Mouse (Mus musculus) hindbrain, embryonic 15.5 days (tissue): ENCODE data around the gene Ptgis. TPM values are rescaled to one million over a fixed set of nuclear protein-coding genes. Genes with fewer than 3 reads are reported as not detected.

Experiments used
- ATAC-seq: fragments of 200-750 bp; cut with Nextera tagmentation; 2 replicates; pipeline ENCODE4 v1.8.0; 2017; ENCODE audit warnings: low read depth, moderate number of reproducible peaks, moderate TSS enrichment; ENCODE audit not compliant: low FRiP score
- H3K27ac ChIP-seq: fragments of 300-500 bp; sonication (generic); replicated peaks from 2 replicates; pipeline ENCODE4 v1.5.1; 2015; ENCODE audit warnings: mild to moderate bottlenecking, inconsistent platforms
- H3K27me3 ChIP-seq: fragments of 300-500 bp; sonication (generic); 2 replicates; pipeline ENCODE4 v1.6.1; 2015; ENCODE audit warnings: control low read depth, inconsistent platforms
- H3K36me3 ChIP-seq: fragments of 300-500 bp; sonication (generic); 2 replicates; pipeline ENCODE4 v1.6.1; 2015; ENCODE audit warnings: control low read depth, inconsistent platforms
- H3K4me1 ChIP-seq: fragments of 300-500 bp; sonication (generic); replicated peaks from 2 replicates; pipeline ENCODE4 v1.6.1; 2015; ENCODE audit warnings: control low read depth, inconsistent platforms
- H3K4me2 ChIP-seq: fragments of 300-500 bp; sonication (generic); 2 replicates; pipeline ENCODE4 v1.6.1; 2015; ENCODE audit warnings: moderate library complexity, mild to moderate bottlenecking, inconsistent platforms
- H3K4me3 ChIP-seq: fragments of 300-500 bp; sonication (generic); 2 replicates; pipeline ENCODE4 v1.5.1; 2015; ENCODE audit warnings: mild to moderate bottlenecking, inconsistent platforms
- H3K9ac ChIP-seq: fragments of 300-500 bp; sonication (generic); 2 replicates; pipeline ENCODE4 v1.6.1; 2015; ENCODE audit warnings: inconsistent platforms
- H3K9me3 ChIP-seq: fragments of 300-500 bp; sonication (generic); 2 replicates; pipeline ENCODE4 v1.6.1; 2016; ENCODE audit warnings: control low read depth, inconsistent platforms
- WGBS: fragments of 180-500 bp; shearing (Covaris S2); methylation state at CpG from one replicate; pipeline ENCODE4 v1.1.7; 2015; 5-methylcytosine and 5-hydroxymethylcytosine counted together
- polyA plus RNA-seq: library from polyadenylated mRNA; unstranded; fragments of >200 nt; fragmentation: Nextera tagmentation; extraction: Ambion mirVana; gene quantifications from 2 replicates; pipeline ENCODE4 v1.2.1, GENCODE M21; 2015

Ptgis gene
- polyA plus RNA-seq, 1 experiment from 2014 or later: 3.6 TPM

DNA sequence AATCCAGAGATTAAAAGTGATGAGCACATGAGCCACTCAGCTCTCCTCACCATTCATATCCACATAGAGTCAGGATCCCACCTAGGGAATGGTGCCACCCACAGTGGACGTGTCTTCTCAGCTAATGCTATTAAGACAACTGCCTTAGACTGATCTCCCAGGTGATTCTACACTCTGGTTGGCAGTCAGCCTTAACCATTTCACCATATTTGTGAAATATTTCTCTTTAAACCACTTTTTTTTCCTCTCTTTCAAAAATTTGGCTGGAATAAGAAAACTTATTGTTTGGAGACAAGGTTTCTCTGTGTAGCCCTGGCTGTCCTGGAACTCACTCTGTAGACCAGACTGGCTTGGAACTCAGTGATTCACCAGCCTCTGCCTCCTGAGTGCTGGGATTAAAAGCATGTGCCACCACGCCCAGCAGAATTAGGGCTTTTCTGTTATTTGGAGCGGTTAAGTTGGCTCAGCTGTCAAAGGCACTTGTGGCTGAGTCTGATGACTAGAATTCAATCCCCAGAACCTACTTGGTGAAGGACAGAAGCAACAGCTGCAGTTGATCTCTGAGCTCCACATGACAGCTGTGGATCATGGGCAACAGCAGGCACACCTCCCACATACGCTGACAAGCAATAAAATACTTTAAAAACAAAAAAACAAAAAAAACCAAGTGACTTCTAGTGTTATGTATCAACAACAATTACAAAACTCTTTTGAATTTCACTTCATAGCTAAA lies 3.6 kb upstream of the Ptgis start:
- no peaks in the 10 kb centered on the region for H3K9me3 ChIP-seq
- no peak overlapping the region for H3K27ac ChIP-seq
- H3K4me1 ChIP-seq: peaks cover 10% of the 10 kb centered on the region
- no peak for ATAC-seq
- H3K36me3 ChIP-seq: no peaks in the 10 kb centered on the region
- no peak overlapping the region for H3K9ac ChIP-seq
- 94% methylated on average over 4 of the region's 4 CpGs for WGBS
- no peak overlapping the region for H3K4me3 ChIP-seq
- H3K4me2 ChIP-seq: no peak overlapping the region
- 0 out of 2 replicates have a peak, but pooled peaks cover 10% of the 10 kb centered on the region for H3K27me3 ChIP-seq

DNA sequence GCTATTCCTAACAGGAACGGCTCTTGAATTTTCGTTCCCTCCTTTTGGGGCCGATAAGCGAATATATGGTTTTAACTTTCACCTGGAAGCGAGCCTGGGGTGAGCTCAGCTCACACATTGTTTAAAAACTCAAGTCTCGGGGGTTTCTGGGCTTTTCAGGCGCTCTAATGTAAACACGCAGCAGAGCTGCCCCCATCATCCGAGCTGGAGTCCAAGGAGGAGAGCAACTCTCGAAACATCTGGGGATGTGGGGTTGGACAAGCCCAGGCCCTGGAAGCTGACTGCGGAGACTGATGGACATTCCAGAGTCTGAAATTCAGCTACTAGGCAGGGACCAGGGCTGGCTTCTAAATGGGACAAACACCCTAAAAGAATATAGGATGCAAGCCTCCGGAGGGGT lies 1.1 kb downstream of the Ptgis start:
- no peak for ATAC-seq
- Histone ChIP-seq H3K9me3 (no peaks in the 10 kb centered on the region), H3K27me3 (peaks cover 18% of the 10 kb centered on the region; the same call in 1 of the 2 replicates), H3K4me3 (no peak overlapping the region), H3K36me3 (no peaks in the 10 kb centered on the region), H3K4me1 (peaks cover 10% of the 10 kb centered on the region), H3K9ac (no peak overlapping the region), H3K4me2 (no peak overlapping the region), H3K27ac (no peak overlapping the region)
- 37% methylated on average over 12 of the region's 12 CpGs for WGBS

DNA sequence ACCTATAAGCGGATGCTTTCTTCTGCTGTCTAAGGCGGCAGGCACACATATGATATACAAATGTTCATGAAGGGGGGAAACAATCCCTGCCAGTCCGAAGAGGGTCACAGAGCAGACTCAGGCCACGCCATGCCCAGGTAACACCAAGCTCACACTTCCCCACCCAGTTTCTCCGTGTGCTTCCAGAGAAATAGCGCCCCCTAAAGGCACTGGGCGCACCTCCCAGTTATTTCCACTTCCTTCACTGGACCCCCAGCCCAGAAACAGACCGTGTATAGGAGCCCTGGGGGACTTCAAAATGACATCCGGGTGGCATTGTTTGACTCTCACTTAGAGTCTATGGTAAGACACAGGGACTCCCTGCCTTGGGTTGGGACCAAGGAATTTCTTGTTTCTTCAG lies 3.2 kb downstream of the Ptgis start:
- H3K9ac ChIP-seq: no peak overlapping the region
- no peak for ATAC-seq
- 83% methylated on average over 9 of the region's 9 CpGs for WGBS
- H3K4me2 ChIP-seq: no peak overlapping the region
- H3K4me1 ChIP-seq: peaks cover 10% of the 10 kb centered on the region
- H3K36me3 ChIP-seq: no peaks in the 10 kb centered on the region
- no peak overlapping the region for H3K27ac ChIP-seq
- no peak overlapping the region for H3K4me3 ChIP-seq
- H3K9me3 ChIP-seq: no peaks in the 10 kb centered on the region
- peaks cover 18% of the 10 kb centered on the region; the same call in 1 of the 2 replicates for H3K27me3 ChIP-seq

DNA sequence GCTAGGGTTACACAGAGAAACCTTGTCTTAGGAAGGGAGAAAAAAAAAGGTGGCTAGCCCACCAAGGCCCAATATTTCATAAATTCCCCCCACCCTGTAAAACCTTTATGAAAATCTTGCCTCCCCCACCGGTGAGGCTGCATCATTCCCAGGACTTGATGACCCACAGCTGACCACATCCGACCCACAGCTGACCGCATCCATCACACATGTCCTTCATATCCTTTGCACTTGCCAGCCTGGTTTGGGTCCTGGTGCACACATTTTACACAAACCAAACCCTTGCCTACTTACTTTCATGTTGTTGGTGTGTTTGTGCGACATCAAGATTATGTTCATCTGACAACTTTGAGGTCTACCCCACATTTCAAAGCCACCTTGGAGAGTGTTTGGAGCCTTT lies 4.2 kb downstream of the Ptgis start:
- peaks cover 14% of the 10 kb centered on the region; the same call in 1 of the 2 replicates for H3K27me3 ChIP-seq
- peaks cover 10% of the 10 kb centered on the region for H3K4me1 ChIP-seq
- no peak overlapping the region for H3K27ac ChIP-seq
- H3K36me3 ChIP-seq: no peaks in the 10 kb centered on the region
- no peak overlapping the region for H3K4me2 ChIP-seq
- no peaks in the 10 kb centered on the region for H3K9me3 ChIP-seq
- H3K4me3 ChIP-seq: no peak overlapping the region
- ATAC-seq: no peak
- H3K9ac ChIP-seq: no peak overlapping the region
- 97% methylated on average over 4 of the region's 4 CpGs for WGBS

DNA sequence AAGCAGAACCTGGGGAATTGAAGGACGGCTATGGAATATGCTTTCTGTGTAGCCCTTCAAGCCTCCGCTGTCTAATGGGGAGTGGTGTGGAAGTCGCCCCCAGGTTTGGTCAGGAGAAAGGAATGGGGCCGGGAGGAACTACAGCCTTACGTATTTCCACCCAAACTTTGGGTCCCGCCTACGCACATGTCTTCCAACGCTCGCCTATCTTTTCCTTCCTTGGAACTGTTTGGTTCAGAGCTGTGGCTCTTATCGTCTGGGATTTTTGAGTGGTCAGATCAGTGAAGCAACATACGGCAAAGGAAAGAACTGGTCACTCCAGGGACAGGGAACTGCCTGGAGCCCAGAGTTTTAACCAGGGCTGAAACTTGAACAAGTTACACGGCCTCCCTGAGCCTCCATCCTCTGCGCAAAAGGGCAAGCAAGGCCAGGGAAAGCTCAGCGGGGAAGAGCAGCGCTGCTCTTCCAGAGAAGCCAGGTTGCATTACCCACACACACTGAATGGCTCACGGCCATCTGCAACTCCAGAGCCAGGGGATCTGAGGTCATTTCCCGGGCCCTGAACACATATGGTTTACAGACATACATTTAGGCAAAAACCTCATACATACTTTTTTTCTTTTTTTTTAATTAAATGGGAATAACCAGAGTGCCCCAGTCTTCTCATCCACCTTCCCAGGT lies 4.9 kb downstream of the Ptgis start:
- Histone ChIP-seq H3K4me2 (no peak overlapping the region), H3K36me3 (no peaks in the 10 kb centered on the region), H3K27ac (no peak overlapping the region), H3K9ac (no peak overlapping the region), H3K9me3 (no peaks in the 10 kb centered on the region), H3K4me1 (peaks cover 7% of the 10 kb centered on the region), H3K27me3 (peaks cover 14% of the 10 kb centered on the region; the same call in 1 of the 2 replicates), H3K4me3 (no peak overlapping the region)
- WGBS: 76% methylated on average over 17 of the region's 17 CpGs
- no peak for ATAC-seq

DNA sequence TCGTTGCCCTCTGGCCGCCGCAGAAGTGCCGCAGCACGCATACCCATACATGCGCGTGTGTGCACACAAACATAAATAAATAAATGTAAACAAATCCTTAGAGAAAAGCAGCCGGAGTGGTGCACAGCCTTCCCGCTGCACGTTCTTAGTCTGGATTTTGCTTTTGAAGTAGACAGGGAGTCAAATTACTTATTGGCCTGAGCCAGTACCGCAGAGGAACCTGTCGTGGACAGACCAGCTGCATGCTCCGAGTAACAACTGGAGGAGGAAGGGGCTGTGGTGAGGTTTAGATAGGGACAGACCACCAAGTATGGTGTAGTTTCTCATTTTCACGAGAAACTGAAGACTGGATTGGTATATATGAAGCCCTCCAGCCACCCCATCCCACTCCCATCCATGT lies 6.6 kb downstream of the Ptgis start:
- peaks cover 7% of the 10 kb centered on the region; the same call in 1 of the 2 replicates for H3K27me3 ChIP-seq
- no peaks in the 10 kb centered on the region for H3K4me1 ChIP-seq
- H3K4me2 ChIP-seq: no peak overlapping the region
- H3K4me3 ChIP-seq: no peak overlapping the region
- WGBS: 71% methylated on average over 14 of the region's 14 CpGs
- H3K9ac ChIP-seq: no peak overlapping the region
- no peaks in the 10 kb centered on the region for H3K9me3 ChIP-seq
- no peaks in the 10 kb centered on the region for H3K36me3 ChIP-seq
- ATAC-seq: no peak
- H3K27ac ChIP-seq: no peak overlapping the region

DNA sequence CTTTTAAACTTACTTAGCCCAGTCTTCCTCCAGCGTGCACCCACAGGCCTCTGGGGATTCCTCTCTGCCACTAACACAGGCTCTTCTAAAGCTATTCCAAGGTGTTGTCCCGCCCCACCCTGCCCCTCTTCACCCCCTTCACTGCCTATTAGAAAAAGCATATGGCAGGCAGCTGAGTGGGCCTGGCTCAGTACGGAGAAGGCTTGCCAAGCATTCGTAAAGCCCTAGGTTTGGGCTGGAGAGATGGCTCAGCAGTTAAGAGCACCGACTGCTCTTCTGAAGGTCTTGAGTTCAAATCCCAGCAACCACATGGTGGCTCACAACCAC lies 7.4 kb downstream of the Ptgis start:
- H3K4me3 ChIP-seq: no peak overlapping the region
- WGBS: 79% methylated on average over 5 of the region's 5 CpGs
- no peak for ATAC-seq

DNA sequence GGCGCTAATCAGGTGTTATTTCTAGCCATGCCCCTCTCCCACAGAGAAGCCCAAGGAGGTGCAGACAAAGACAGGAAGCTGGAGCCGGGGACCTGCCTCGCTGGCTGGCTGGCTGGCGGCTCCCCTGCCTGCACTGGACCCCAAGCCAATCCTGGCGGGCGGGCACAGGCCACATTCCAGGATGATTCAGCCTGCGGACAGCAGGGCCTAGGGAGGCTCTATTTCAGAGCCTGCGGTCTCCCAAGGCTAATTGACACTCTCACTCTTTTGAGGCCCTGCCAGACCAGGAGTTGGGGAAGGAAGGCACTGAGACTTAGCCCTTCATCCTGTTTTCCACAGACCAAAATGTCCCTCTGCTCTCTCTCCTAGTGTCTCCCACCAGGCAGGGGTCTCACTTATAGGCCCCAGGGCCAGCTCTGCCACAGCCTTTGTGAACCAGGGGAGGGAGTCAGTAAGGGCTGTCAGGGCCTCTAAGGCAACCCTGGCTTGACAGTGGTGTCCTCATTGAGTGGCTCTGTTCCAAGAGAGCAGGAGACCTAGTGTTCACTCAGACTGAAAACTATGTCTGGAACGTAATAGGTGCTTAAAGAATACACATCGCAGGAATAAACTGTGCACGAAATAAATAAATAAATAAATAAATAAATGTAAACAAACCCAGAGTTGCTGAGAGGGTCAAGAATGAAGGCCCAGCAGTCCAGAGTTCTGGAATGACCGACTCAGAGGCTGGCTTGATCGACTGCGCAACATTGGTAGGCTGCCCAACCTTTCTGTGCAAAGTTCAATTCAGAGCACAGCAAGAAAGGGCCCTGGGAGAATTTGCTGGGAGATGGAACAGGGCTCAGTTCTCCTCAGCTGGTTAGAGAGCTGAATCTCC lies 8.0 kb downstream of the Ptgis start:
- no peaks in the 10 kb centered on the region for H3K27me3 ChIP-seq
- H3K4me2 ChIP-seq: no peak overlapping the region
- 57% methylated on average over 14 of the region's 14 CpGs for WGBS
- H3K9me3 ChIP-seq: no peaks in the 10 kb centered on the region
- no peak overlapping the region for H3K27ac ChIP-seq
- no peaks in the 10 kb centered on the region for H3K4me1 ChIP-seq
- no peak for ATAC-seq
- H3K4me3 ChIP-seq: no peak overlapping the region
- H3K36me3 ChIP-seq: no peaks in the 10 kb centered on the region
- no peak overlapping the region for H3K9ac ChIP-seq

More for the DNA sequence above, 7.4 kb downstream of the Ptgis start:
- H3K4me2 ChIP-seq: no peak overlapping the region
- no peak overlapping the region for H3K27ac ChIP-seq
- H3K36me3 ChIP-seq: no peaks in the 10 kb centered on the region
- H3K9me3 ChIP-seq: no peaks in the 10 kb centered on the region
- no peaks in the 10 kb centered on the region for H3K4me1 ChIP-seq
- no peaks in the 10 kb centered on the region for H3K27me3 ChIP-seq
- no peak overlapping the region for H3K9ac ChIP-seq

DNA sequence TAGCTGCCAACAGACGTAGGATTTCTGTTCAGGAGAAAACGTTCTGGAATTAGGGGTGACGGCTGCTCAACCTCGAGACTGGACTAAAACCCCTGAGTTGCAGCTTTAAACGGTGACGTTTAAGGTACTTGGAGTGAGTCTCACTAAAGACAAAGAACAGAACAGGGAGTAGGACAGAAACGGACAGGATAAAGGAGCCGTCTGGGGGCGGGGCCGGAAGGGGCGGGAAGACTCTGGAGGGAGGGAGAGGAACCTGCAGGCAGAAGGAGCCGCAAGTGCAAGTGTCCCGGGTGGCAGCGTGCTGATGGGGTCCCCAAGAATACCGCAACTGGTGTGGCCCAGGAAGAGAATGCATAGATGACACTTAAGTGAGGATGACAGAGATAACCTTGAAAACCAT lies 9.8 kb downstream of the Ptgis start:
- H3K27ac ChIP-seq: no peak overlapping the region
- no peaks in the 10 kb centered on the region for H3K9me3 ChIP-seq
- no peaks in the 10 kb centered on the region for H3K4me1 ChIP-seq
- no peaks in the 10 kb centered on the region for H3K27me3 ChIP-seq
- no peak overlapping the region for H3K4me3 ChIP-seq
- no peak overlapping the region for H3K4me2 ChIP-seq
- no peaks in the 10 kb centered on the region for H3K36me3 ChIP-seq
- 7% methylated on average over 15 of the region's 15 CpGs for WGBS
- no peak overlapping the region for H3K9ac ChIP-seq
- ATAC-seq: no peak

DNA sequence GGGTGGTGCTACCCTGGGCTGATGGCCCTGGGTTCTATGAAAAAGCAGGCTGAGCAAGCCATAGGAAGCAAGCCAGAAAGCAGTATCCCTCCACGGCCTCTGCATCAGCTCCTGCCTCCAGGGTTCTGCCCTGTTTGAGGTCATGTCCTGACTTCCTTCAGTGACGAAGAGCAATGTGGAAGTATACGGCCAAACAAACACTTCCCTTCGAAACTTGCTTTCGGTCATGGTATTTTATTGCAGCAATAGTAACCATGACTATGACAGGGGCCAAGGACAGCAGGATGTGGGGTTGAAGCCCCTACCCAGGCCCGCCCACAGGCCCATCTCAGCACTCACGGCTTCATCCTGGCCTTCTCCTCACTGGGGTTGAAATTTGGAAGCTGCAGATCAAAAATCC lies 15.5 kb downstream of the Ptgis start:
- H3K4me1 ChIP-seq: no peaks in the 10 kb centered on the region; the same call in 1 of the 2 replicates
- ATAC-seq: no peak
- no peak overlapping the region for H3K4me3 ChIP-seq
- H3K4me2 ChIP-seq: no peak overlapping the region
- no peaks in the 10 kb centered on the region for H3K27me3 ChIP-seq
- H3K36me3 ChIP-seq: no peaks in the 10 kb centered on the region
- WGBS: 83% methylated on average over 7 of the region's 7 CpGs
- H3K9ac ChIP-seq: no peak overlapping the region
- H3K27ac ChIP-seq: no peak overlapping the region
- no peaks in the 10 kb centered on the region for H3K9me3 ChIP-seq

DNA sequence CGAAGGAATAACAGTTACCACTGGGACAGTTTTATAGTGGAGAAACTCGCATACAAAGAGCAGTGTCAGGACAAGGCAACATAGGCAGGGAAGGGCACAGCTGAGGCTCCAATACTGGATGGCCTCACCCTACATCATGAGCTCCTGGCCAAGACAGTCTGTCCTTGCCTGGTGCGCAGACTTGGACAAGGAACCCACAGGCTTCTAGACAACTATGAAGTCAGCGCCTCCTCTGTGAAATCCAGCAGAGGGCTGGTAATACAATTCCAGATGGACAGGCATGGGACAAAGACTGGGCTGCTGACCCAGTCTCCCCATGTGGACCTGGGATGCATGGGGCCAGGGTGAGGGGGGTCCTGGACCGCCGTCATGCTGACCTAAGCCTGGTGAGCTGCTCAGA lies 16.2 kb downstream of the Ptgis start:
- no peak overlapping the region for H3K4me3 ChIP-seq
- no peak overlapping the region for H3K9ac ChIP-seq
- no peaks in the 10 kb centered on the region for H3K9me3 ChIP-seq
- no peaks in the 10 kb centered on the region for H3K36me3 ChIP-seq
- no peak overlapping the region for H3K27ac ChIP-seq
- H3K27me3 ChIP-seq: no peaks in the 10 kb centered on the region
- WGBS: 94% methylated on average over 6 of the region's 6 CpGs
- ATAC-seq: no peak
- H3K4me1 ChIP-seq: peaks cover under 1% of the 10 kb centered on the region; the same call in 1 of the 2 replicates
- H3K4me2 ChIP-seq: no peak overlapping the region

DNA sequence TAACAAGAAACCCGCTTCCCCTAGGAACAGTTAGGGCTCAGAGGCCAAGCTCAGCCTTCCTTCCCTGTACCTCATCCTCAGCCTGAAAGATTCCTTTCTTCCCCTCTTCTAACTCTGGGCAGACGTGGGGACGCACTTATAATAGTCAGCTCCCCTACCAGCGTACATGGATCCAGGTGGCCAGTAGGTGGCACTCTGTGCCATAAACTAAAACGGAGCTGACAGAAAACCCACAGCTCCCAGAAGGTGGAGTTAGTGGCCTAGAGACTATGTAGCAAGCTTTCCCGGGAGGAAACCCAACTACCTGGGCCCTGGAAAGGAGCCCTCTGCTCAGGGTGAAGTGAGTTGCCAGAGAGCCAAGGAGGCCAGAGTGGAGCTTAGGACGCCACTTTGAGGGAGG lies 18.3 kb downstream of the Ptgis start:
- H3K36me3 ChIP-seq: no peaks in the 10 kb centered on the region
- H3K4me2 ChIP-seq: no peak overlapping the region
- H3K27ac ChIP-seq: no peak overlapping the region
- no peak for ATAC-seq
- H3K27me3 ChIP-seq: no peaks in the 10 kb centered on the region
- WGBS: 28% methylated on average over 7 of the region's 7 CpGs
- peaks cover 3% of the 10 kb centered on the region; the same call in 1 of the 2 replicates for H3K4me1 ChIP-seq
- H3K9me3 ChIP-seq: no peaks in the 10 kb centered on the region
- no peak overlapping the region for H3K4me3 ChIP-seq
- no peak overlapping the region for H3K9ac ChIP-seq
